ENCODE assay signal across 11 mouse cellular contexts in genomic region chr7:84449066-84449465, GRCm38 (mm10). TPM values are rescaled to one million over a fixed set of nuclear protein-coding genes. Genes with fewer than 3 reads are reported as not detected.
DNase-seq lines count a peak whose midpoint lies in the region; ATAC-seq lines count a peak whose summit lies in the region.
"Had no signal": no experiment of that assay in that cellular context is flagged by ENCODE, and none has a peak within 500 bp of the region (broad histone marks: within the 10 kb centered on the region; RNA-seq: fewer than 3 reads in every experiment).

No protein-coding gene starts in this region.

- H3K4me2 ChIP-seq in kidney, embryonic 15.5 days = no peak overlapping the region
- no peak overlapping the region for H3K4me2 ChIP-seq in intestine, embryonic 16.5 days (ENCODE audit: low read depth, low read length)
- H3K4me2 ChIP-seq: embryonic facial prominence, embryonic 13.5 days had no signal

- H3K27ac ChIP-seq in kidney, embryonic 15.5 days = no peak overlapping the region
- H3K27ac ChIP-seq in intestine, embryonic 16.5 days (ENCODE audit: low read length) = no peak overlapping the region
- H3K27ac ChIP-seq: embryonic facial prominence, embryonic 13.5 days; macrophage had no signal

- H3K27me3 ChIP-seq in kidney, embryonic 15.5 days = no peaks in the 10 kb centered on the region
- no peaks in the 10 kb centered on the region for H3K27me3 ChIP-seq in intestine, embryonic 16.5 days (replicated peaks; ENCODE audit: control insufficient read depth, insufficient read depth, low read length)
- H3K27me3 ChIP-seq: embryonic facial prominence, embryonic 13.5 days had no signal

- H3K4me3 ChIP-seq in kidney, embryonic 15.5 days (replicated peaks) = no peak overlapping the region
- H3K4me3 ChIP-seq in intestine, embryonic 16.5 days (ENCODE audit: low read length) = no peak overlapping the region
- H3K4me3 ChIP-seq: embryonic facial prominence, embryonic 13.5 days had no signal

- WGBS in kidney, embryonic 15.5 days = 64% methylated on average over 2 of the region's 2 CpGs
- 68% methylated on average over 2 of the region's 2 CpGs for WGBS in intestine, embryonic 16.5 days

- no peaks in the 10 kb centered on the region for H3K4me1 ChIP-seq in kidney, embryonic 15.5 days
- H3K4me1 ChIP-seq in intestine, embryonic 16.5 days (ENCODE audit: control insufficient read depth, insufficient read depth, low read length) = no peaks in the 10 kb centered on the region

- H3K9ac ChIP-seq in kidney, embryonic 15.5 days = no peak overlapping the region
- no peak overlapping the region for H3K9ac ChIP-seq in intestine, embryonic 16.5 days (ENCODE audit: low read depth, low read length)
- H3K9ac ChIP-seq: embryonic facial prominence, embryonic 13.5 days had no signal

- H3K9me3 ChIP-seq in kidney, embryonic 15.5 days (replicated peaks) = no peaks in the 10 kb centered on the region
- no peaks in the 10 kb centered on the region for H3K9me3 ChIP-seq in intestine, embryonic 16.5 days (ENCODE audit: control insufficient read depth, low read length)
- H3K9me3 ChIP-seq: embryonic facial prominence, embryonic 13.5 days; G1E had no signal

- ATAC-seq in kidney, embryonic 15.5 days (replicated peaks; ENCODE audit: low FRiP score) = no peak
- ATAC-seq in intestine, embryonic 16.5 days = no peak
- ATAC-seq in erythroblast, adult 5-6 weeks (replicated peaks; ENCODE audit: low FRiP score, poor library complexity, severe bottlenecking) = no peak

- H3K36me3 ChIP-seq in kidney, embryonic 15.5 days = no peaks in the 10 kb centered on the region
- no peaks in the 10 kb centered on the region for H3K36me3 ChIP-seq in intestine, embryonic 16.5 days (ENCODE audit: control insufficient read depth, insufficient read depth, low read length)
- H3K36me3 ChIP-seq: embryonic facial prominence, embryonic 13.5 days; G1E had no signal

- DNase-seq in kidney, postnatal 4 days = peak; percentile 16 to 35
- peak; percentile 41 to 58 for DNase-seq in frontal cortex, postnatal 14 days (ENCODE audit: low spot score in 2 of 2)
- peak; percentile 68 to 91 for DNase-seq in left cerebral cortex, postnatal 14 days (ENCODE audit: low spot score in 2 of 2)
- DNase-seq in right cerebral cortex, postnatal 36 days (ENCODE audit: low spot score in 2 of 2) = peak; percentile 53 to 56
- no peak for DNase-seq in thymus, postnatal 25 days

- intact Hi-C loops in left cerebral cortex, postnatal 14 days (cut with DNase I) = loop anchor here (10.0 kb wide), 1 partner anchor 94 kb away; no protein-coding TSS in a partner anchor

RNA-seq across cellular contexts. Expression of gene Arnt2, which starts 39.1 kb away (rescaled TPM):
- polyA plus RNA-seq in kidney, embryonic 15.5 days (2015; fragmentation: Nextera tagmentation; extraction: Ambion mirVana) = 10.5 and 12.2 TPM in 2 replicates
- 100 to 1,000 TPM; 189 to 193 TPM for total RNA-seq in left cerebral cortex, postnatal 14 days (2021)
- polyA plus RNA-seq in intestine, embryonic 16.5 days (2015; fragmentation: Nextera tagmentation; extraction: Ambion mirVana) = 1.9 and 2.4 TPM in 2 replicates
- total RNA-seq in erythroblast, adult 5-6 weeks (2015; ENCODE audit: low replicate concordance) = not detected in 2 replicates
- total RNA-seq in erythroblast, adult 5-6 weeks (2017; ENCODE audit: low replicate concordance) = not detected in 2 replicates
- polyA plus RNA-seq: G1E had no signal

Comparison
In these comparisons a context has a peak if more than half of its experiments do, and no peak if none do; other contexts are left out.
1. RNA of gene Arnt2, which starts 39.1 kb away (total RNA-seq): 189 to 193 TPM in left cerebral cortex, postnatal 14 days; not detected in erythroblast, adult 5-6 weeks; every median in the first group is over 100 times any median in the second.